Mouse (Mus musculus): Measurements from ENCODE around the gene Rtn2. TPM values are rescaled to one million over a fixed set of nuclear protein-coding genes. Genes with fewer than 3 reads are reported as not detected.
"Not testable (repeated sequence)": the region's sequence is repeated elsewhere in the genome, so short reads cannot be mapped to it uniquely, and the experiment has no call there.

Gene Rtn2
- polyA plus RNA-seq, 1 experiment: 101 TPM

DNA sequence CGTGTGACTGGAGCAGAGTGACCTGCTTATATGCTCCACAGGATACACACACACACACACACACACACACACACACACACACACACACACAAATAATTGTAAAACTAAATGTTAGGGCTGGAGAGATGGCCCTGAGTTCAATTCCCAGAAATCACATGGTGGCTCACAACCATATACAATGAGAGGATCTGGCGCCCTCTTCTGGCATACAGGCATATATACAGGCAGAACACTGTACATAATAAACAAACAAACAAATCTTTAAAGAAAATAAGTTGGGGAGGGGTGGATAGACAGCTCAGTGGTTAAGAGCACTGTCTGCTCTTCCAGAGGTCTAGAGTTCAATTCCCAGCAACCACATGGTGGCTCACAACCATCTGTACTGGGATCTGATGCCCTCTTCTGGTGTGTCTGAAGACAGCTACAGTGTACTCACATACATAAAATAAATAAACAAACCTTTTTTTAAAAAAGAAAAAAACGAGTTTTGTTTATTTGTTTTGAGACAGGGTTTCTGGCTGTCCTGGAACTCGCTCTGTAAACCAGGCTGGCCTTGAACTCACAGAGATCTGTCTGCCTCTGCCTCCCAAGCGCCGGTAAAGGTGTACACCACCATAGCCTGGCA, 632 bp upstream of the Rtn2 start:
- 0 out of 2 replicates have a peak, but pooled peaks have one; percentile 1 for TF ChIP-seq CTCF (IDR thresholded peaks at IDR 0.05; ENCODE audit: borderline replicate concordance, insufficient read depth, low read depth, low read length)
- not testable (repeated sequence) for H3K27me3 ChIP-seq (ENCODE audit: control insufficient read depth, insufficient read depth, low read length); DNase-seq; H3K4me1 ChIP-seq (ENCODE audit: control insufficient read depth, insufficient read depth, low read length); H3K27ac ChIP-seq (ENCODE audit: insufficient read depth, low read length)
- 27% methylated on average over 6 of the region's 6 CpGs for WGBS
- H3K4me3 ChIP-seq (replicated peaks; ENCODE audit: insufficient read depth, low read depth, low read length): peak overlapping the region; percentile 70

DNA sequence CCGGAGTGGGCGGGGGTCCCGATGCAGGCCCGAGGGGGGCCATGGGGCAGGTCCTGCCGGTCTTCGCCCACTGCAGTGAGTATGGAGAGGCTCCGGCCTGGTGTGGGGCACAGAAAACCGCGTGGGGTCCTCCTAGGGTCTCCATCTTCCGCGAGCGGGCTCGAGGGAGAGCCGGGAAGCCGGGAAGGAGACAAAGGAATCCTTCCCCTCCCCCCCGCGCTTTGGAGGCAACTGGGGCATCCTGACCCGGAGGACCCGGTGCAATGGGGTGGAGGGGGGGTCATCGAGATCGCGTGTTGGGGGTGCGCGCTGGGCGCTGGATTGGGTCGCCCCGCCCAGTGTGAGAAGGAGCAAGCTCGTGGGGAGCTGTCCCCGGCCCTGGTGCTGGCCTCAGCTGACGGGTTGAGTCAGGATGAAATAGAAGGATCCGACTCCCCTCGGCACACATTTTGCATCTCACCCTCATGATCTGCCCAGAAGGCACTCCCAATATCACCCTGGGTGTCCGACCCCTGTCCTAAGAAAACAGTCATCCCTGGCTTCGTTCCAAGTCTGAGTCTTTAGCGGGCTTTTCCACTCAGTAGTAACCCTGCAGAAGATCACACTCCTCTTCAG, 474 bp downstream of the Rtn2 start:
- DNase-seq: peak; percentile 61 to 70
- under 1% methylated on average over 35 of the region's 35 CpGs for WGBS
- peak overlapping the region; percentile 72 for H3K27ac ChIP-seq (ENCODE audit: insufficient read depth, low read length)
- no peak for TF ChIP-seq CTCF (IDR thresholded peaks at IDR 0.05; ENCODE audit: borderline replicate concordance, insufficient read depth, low read depth, low read length)
- TF ChIP-seq POLR2A (IDR thresholded peaks at IDR 0.05; ENCODE audit: borderline replicate concordance, insufficient read depth, low read length): no peak
- no peaks in the 10 kb centered on the region for H3K4me1 ChIP-seq (ENCODE audit: control insufficient read depth, insufficient read depth, low read length)
- peak overlapping the region; percentile 70 for H3K4me3 ChIP-seq (replicated peaks; ENCODE audit: insufficient read depth, low read depth, low read length)
- no peaks in the 10 kb centered on the region for H3K27me3 ChIP-seq (ENCODE audit: control insufficient read depth, insufficient read depth, low read length)

DNA sequence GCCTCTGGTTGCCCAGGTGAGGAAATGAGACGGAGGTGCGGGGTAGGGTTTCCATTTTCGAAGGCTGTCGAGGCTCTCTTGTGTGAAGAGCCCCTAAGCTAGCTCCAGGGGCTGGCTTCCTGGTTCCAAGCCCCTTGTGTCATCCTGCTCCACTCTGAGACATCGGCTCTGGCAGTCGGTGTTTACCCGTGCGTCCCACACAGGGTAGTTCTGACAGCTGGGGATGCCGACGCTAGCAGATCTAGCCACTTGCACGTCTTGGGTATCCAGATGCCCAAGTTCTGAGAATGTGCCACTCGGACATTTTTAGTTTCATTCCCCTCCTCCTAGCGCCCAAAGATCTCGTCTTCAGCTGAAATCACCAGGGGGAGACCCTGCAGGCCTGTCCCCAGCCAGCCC, 981 bp downstream of the Rtn2 start:
- H3K4me3 ChIP-seq (replicated peaks; ENCODE audit: insufficient read depth, low read depth, low read length): peak overlapping the region; percentile 70
- no peak overlapping the region for H3K27ac ChIP-seq (ENCODE audit: insufficient read depth, low read length)
- no peaks in the 10 kb centered on the region for H3K27me3 ChIP-seq (ENCODE audit: control insufficient read depth, insufficient read depth, low read length)
- no peak for DNase-seq
- TF ChIP-seq CTCF (IDR thresholded peaks at IDR 0.05; ENCODE audit: borderline replicate concordance, insufficient read depth, low read depth, low read length): no peak
- no peak for TF ChIP-seq POLR2A (IDR thresholded peaks at IDR 0.05; ENCODE audit: borderline replicate concordance, insufficient read depth, low read length)
- 15% methylated on average over 14 of the region's 14 CpGs for WGBS
- no peaks in the 10 kb centered on the region for H3K4me1 ChIP-seq (ENCODE audit: control insufficient read depth, insufficient read depth, low read length)

- Histone ChIP-seq H3K27ac (ENCODE audit: insufficient read depth, low read length) (no peak overlapping the region), H3K4me1 (ENCODE audit: control insufficient read depth, insufficient read depth, low read length) (no peaks in the 10 kb centered on the region), H3K27me3 (ENCODE audit: control insufficient read depth, insufficient read depth, low read length) (no peaks in the 10 kb centered on the region), H3K4me3 (replicated peaks; ENCODE audit: insufficient read depth, low read depth, low read length) (no peak overlapping the region)
- TF ChIP-seq CTCF (IDR thresholded peaks at IDR 0.05; ENCODE audit: borderline replicate concordance, insufficient read depth, low read depth, low read length) (peak; percentile 68), POLR2A (IDR thresholded peaks at IDR 0.05; ENCODE audit: borderline replicate concordance, insufficient read depth, low read length) (no peak)
- peak in 1 of 2 experiments; percentile 71 for DNase-seq
- 25% methylated on average over 4 of the region's 4 CpGs for WGBS
Observed at GRCm38 (mm10) chr7:19284763-19285162, 2.3 kb downstream of the Rtn2 start.

GRCm38 (mm10) chr7:19290969-19291596, 8.7 kb downstream of the Rtn2 start:
- 24% methylated on average over 20 of the region's 20 CpGs for WGBS
- Histone ChIP-seq H3K4me3 (replicated peaks; ENCODE audit: insufficient read depth, low read depth, low read length) (peak overlapping the region; percentile 4), H3K27me3 (ENCODE audit: control insufficient read depth, insufficient read depth, low read length) (no peaks in the 10 kb centered on the region), H3K4me1 (ENCODE audit: control insufficient read depth, insufficient read depth, low read length) (no peaks in the 10 kb centered on the region), H3K27ac (ENCODE audit: insufficient read depth, low read length) (no peak overlapping the region)
- TF ChIP-seq POLR2A (IDR thresholded peaks at IDR 0.05; ENCODE audit: borderline replicate concordance, insufficient read depth, low read length) (no peak), CTCF (IDR thresholded peaks at IDR 0.05; ENCODE audit: borderline replicate concordance, insufficient read depth, low read depth, low read length) (no peak)
- DNase-seq: no peak

DNA sequence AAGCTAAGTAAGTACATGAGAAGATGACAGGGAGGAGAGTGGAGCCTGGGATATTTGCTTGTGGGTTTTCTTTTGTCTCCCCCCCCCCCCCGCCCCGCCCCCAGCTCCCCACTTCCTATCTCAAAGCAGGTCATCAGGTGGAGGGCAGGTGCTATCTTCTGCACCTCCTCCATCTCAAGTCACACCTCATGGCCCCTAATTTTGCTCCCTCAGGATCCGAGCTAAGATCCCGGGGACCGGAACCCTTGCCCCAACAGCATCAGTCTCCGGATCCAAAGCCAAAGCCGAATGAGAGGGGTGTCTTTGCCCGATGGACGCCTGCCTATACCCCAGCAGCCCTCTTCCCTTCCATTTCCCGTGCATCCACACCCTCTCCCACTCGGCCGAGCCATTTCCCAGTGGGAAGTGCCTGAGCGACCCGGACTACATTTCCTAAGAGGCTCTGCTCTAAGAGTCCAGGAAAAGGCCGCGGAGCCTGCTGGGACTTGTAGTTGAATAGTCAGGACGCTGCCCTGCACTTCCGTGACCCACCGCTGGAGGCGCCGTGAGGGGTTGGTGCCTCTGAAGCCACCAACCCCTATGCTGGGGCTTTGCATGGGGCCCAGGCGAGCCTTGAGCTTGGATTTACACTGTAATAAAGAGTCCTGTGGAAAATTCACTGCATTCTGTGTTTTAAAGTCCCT, 13.2 kb downstream of the Rtn2 start:
- peak; percentile 95 to 98 for DNase-seq
- Histone ChIP-seq H3K27me3 (ENCODE audit: control insufficient read depth, insufficient read depth, low read length) (no peaks in the 10 kb centered on the region), H3K4me1 (ENCODE audit: control insufficient read depth, insufficient read depth, low read length) (no peaks in the 10 kb centered on the region), H3K27ac (ENCODE audit: insufficient read depth, low read length) (0 out of 2 replicates have a peak overlapping the region, but pooled peaks have one; percentile 9), H3K4me3 (replicated peaks; ENCODE audit: insufficient read depth, low read depth, low read length) (peak overlapping the region; percentile 53)
- TF ChIP-seq POLR2A (IDR thresholded peaks at IDR 0.05; ENCODE audit: borderline replicate concordance, insufficient read depth, low read length) (peak; percentile 29; the same call in 1 of the 2 replicates), CTCF (IDR thresholded peaks at IDR 0.05; ENCODE audit: borderline replicate concordance, insufficient read depth, low read depth, low read length) (peak; percentile 87)
- WGBS: 17% methylated on average over 22 of the region's 22 CpGs

GRCm38 (mm10) chr7:19297034-19297433, 14.6 kb downstream of the Rtn2 start:
- no peak for DNase-seq
- H3K27me3 ChIP-seq (ENCODE audit: control insufficient read depth, insufficient read depth, low read length): no peaks in the 10 kb centered on the region
- WGBS: 86% methylated on average over 6 of the region's 6 CpGs
- H3K4me1 ChIP-seq (ENCODE audit: control insufficient read depth, insufficient read depth, low read length): no peaks in the 10 kb centered on the region; the same call in 1 of the 2 replicates
- no peak for TF ChIP-seq CTCF (IDR thresholded peaks at IDR 0.05; ENCODE audit: borderline replicate concordance, insufficient read depth, low read depth, low read length)
- no peak for TF ChIP-seq POLR2A (IDR thresholded peaks at IDR 0.05; ENCODE audit: borderline replicate concordance, insufficient read depth, low read length)
- H3K4me3 ChIP-seq (replicated peaks; ENCODE audit: insufficient read depth, low read depth, low read length): no peak overlapping the region
- no peak overlapping the region for H3K27ac ChIP-seq (ENCODE audit: insufficient read depth, low read length)

All from cerebellum, adult 2 months (tissue).